Mouse (Mus musculus): Measurements from ENCODE around the gene Dbf4.

DNA sequence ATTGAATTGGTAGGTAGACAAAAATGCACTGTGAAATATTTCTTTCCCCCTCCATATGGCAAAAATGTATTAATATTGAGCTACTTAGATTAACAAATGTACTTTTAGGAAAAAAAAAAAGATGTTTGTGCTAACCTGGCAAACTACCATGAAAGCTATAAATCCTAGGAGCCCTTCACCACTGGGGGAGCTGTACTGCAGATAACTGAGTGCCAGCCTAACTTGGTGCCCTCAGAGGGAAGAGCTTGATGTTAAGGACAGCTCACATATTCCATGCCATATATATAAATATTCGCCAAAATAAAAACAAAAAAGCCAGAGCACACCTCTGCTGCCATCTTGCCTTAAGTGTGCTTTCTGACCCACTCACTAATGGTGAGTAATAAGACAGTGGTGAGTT is 60.2 kb downstream of the Dbf4 start:
- TF ChIP-seq EP300 (IDR thresholded peaks at IDR 0.05; ENCODE audit: insufficient read depth, low read depth, low read length), result no peak
- TF ChIP-seq POLR2A (IDR thresholded peaks at IDR 0.05; ENCODE audit: insufficient read depth, low read length), result no peak
